Mouse (Mus musculus) midbrain, embryonic 12.5 days (tissue): ENCODE measurements around the gene Nr4a2. TPM values are rescaled to one million over a fixed set of nuclear protein-coding genes. Genes with fewer than 3 reads are reported as not detected.
A peak's percentile ranks its signal among the peaks of the same experiment; 100 is the strongest.

Source experiments
- ATAC-seq: fragments of 200-750 bp; cut with Nextera tagmentation; 2 replicates; pipeline ENCODE4 v1.8.0; 2017; ENCODE audit warnings: low read depth, moderate TSS enrichment, moderate library complexity; ENCODE audit not compliant: low FRiP score
- H3K27ac ChIP-seq: fragments of 300-500 bp; sonication (generic); replicated peaks from 2 replicates; pipeline ENCODE4 v1.5.1; 2016; ENCODE audit warnings: mild to moderate bottlenecking
- H3K27me3 ChIP-seq: fragments of 300-500 bp; sonication (generic); 2 replicates; pipeline ENCODE4 v1.6.1; 2016; ENCODE audit warnings: mild to moderate bottlenecking
- H3K36me3 ChIP-seq: fragments of 300-500 bp; sonication (generic); 2 replicates; pipeline ENCODE4 v1.6.1; 2016
- H3K4me1 ChIP-seq: fragments of 300-500 bp; sonication (generic); 2 replicates; pipeline ENCODE4 v1.6.1; 2016
- H3K4me2 ChIP-seq: fragments of 300-500 bp; sonication (generic); replicated peaks from 2 replicates; pipeline ENCODE4 v1.6.1; 2016; ENCODE audit warnings: mild to moderate bottlenecking, moderate library complexity
- H3K4me3 ChIP-seq: fragments of 300-500 bp; sonication (generic); 2 replicates; pipeline ENCODE4 v1.5.1; 2016; ENCODE audit warnings: mild to moderate bottlenecking
- H3K9ac ChIP-seq: fragments of 300-500 bp; sonication (generic); replicated peaks from 2 replicates; pipeline ENCODE4 v1.6.1; 2016; ENCODE audit warnings: mild to moderate bottlenecking, moderate library complexity
- H3K9me3 ChIP-seq: fragments of 300-500 bp; sonication (generic); 2 replicates; pipeline ENCODE4 v1.6.1; 2016; ENCODE audit warnings: mild to moderate bottlenecking
- WGBS: fragments of 180-500 bp; shearing (Covaris S2); methylation state at CpG from one replicate; pipeline ENCODE4 v1.1.7; 2016; 5-methylcytosine and 5-hydroxymethylcytosine counted together
- polyA plus RNA-seq: library from polyadenylated mRNA; unstranded; fragments of >200 nt; fragmentation: Nextera tagmentation; extraction: Ambion mirVana; gene quantifications from 2 replicates; pipeline ENCODE4 v1.2.1, GENCODE M21; 2016

The Nr4a2 gene
- polyA plus RNA-seq, 1 experiment from 2014 or later = 35.2 TPM

DNA sequence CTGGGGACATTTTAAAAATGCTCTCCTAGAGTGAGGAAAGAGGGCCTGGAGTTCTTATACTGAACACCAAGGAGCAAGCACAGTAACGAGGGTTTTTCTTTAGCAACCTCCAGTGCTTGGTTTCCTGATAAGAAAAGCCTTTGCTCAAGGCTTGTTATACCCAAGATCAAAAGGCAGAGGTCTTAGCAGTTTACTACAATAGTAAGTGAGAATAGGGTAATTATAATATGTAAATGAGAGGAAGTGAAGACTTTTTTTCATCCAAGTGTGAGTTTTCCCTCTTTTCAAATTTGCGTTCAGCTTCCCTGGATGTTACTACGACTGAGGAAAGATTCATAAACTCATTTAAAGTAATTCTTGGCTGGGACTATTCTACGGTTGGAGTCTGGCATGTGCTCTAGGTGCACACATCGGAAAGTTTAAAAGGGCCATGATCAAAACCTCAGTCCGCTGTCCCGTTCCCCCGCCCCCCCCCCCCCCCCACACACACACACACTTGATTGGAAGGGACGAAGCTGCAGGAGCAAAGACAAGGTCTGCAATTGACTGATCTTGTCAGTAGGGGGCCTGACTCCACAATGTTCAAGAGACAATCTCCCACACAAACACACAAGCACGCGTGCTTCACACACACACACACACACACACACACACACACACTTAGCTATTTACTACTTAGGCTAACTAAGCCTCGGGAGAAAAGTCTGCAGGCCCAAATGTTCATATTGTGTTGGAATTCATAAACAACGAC lies 6.4 kb downstream of the Nr4a2 start:
- no peak for ATAC-seq
- peaks cover 59% of the 10 kb centered on the region for H3K27me3 ChIP-seq
- H3K27ac ChIP-seq = no peak overlapping the region
- peak overlapping the region; percentile 65 for H3K9ac ChIP-seq
- no peaks in the 10 kb centered on the region for H3K36me3 ChIP-seq
- WGBS = 5% methylated on average over 12 of the region's 13 CpGs
- H3K4me3 ChIP-seq = peak overlapping the region; percentile 80
- peak overlapping the region; percentile 96 for H3K4me2 ChIP-seq
- H3K9me3 ChIP-seq = no peaks in the 10 kb centered on the region
- peaks cover 28% of the 10 kb centered on the region for H3K4me1 ChIP-seq

DNA sequence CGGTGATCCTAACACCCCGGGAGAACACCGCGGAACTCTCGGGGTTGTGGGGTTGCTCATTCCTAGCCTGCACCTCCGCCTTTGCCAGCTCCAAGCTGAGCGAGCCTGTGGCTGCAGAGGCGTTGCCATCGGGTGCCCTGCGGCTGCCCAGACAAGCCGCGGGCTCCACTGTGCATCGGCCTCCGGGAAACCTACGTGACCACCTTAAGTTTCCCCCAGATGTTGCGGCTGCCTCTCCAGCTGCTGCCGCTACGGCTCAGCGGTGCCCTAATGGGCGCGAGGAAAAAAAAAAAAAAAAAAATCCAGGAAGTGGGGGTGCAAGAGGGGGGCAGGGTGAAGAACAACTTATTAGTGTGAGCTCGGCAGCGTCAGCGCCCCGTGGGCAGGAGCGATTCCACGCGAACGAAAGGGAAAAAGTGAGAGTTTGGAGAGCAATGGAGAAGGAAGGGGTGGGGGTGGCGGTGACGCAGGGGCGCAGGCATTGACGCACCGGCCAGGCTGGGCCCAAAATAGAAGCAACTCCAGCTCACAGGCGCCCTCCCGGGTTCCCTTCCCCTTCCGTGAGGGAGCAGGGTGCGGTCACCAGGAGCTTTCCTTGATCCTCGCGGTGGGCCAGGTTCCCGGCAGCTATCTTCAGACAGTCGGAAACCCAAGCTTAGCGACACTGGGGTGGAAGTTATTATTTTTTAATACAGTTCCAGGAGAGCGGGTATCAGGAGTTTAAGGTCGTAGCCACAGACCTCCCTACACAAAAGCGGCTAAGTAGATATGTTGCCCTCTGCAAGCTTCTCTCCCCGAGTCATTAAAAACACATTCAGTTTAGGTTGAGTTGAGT lies 7.2 kb downstream of the Nr4a2 start:
- Histone ChIP-seq H3K27ac (no peak overlapping the region), H3K9ac (peak overlapping the region; percentile 65), H3K9me3 (no peaks in the 10 kb centered on the region), H3K27me3 (peaks cover 65% of the 10 kb centered on the region), H3K4me2 (peak overlapping the region; percentile 96), H3K4me3 (peak overlapping the region; percentile 80), H3K4me1 (peaks cover 34% of the 10 kb centered on the region), H3K36me3 (no peaks in the 10 kb centered on the region)
- WGBS = under 1% methylated on average over 47 of the region's 47 CpGs
- ATAC-seq = peak; percentile 40

DNA sequence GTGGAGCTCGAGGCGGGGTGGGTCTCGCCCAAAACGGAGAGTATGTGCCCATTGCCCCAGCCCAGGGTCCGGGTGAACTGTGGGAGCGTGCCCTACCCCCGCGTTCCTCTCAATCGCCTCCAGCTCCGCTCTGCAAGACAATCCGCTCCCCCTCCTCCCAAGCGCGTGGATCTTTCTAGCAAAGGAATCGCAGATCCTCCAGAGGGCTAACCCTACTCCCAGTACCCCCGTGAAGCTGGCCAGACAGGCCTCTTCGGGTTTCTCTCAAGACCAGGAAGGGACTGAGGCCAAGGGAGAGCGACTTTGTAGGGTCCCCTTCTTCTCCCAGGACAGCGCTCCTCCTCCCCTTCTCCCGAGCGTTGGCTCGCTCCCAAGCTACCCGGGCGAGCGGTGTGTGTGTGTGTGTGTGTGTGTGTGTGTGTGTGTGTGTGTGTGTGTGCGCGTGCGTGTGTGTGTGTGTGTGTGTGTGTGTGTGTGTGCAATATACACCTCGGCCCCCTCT lies 7.9 kb downstream of the Nr4a2 start:
- 0% methylated on average over 17 of the region's 28 CpGs for WGBS

DNA sequence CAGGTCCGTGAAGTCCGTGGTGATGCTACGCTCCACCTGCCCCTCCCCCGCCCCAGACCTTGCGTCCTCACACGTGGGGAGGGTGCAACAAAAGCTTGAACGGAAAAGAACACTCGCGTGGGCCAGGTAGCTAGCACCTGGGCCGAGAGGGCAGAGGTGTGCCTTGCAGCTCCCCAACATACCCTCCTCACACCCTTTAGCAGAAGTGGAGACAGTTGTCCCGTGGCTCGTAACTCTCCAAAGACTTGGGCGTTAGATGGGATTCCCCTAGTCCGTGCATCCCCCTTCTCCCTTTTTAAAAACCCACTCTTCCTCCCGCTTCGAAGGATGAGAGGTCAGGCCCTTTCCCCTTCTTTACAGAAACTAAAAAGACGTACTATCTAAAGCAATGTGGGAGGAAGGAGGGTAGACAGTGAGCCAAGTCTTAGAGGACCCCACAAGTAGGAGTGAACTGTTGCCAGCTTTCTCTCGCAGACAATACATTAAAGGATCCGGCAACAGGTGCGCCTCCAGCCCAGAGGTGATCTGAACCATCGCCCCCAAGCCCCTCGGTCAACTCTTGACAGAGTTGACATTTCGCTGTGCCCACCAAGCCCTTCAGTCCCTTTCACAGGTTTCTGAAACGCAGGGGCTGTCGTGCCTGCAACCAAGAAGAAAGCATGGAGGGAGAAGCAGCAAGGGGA lies 8.5 kb downstream of the Nr4a2 start:
- Histone ChIP-seq H3K9me3 (no peaks in the 10 kb centered on the region), H3K27ac (no peak overlapping the region), H3K36me3 (no peaks in the 10 kb centered on the region), H3K4me1 (peaks cover 42% of the 10 kb centered on the region), H3K9ac (peak overlapping the region; percentile 65), H3K4me2 (peak overlapping the region; percentile 96), H3K27me3 (peaks cover 67% of the 10 kb centered on the region), H3K4me3 (peak overlapping the region; percentile 80)
- no peak; the same call in 1 of the 2 replicates for ATAC-seq
- WGBS = under 1% methylated on average over 25 of the region's 25 CpGs

More for the DNA sequence above, 7.9 kb downstream of the Nr4a2 start:
- peak overlapping the region; percentile 65 for H3K9ac ChIP-seq
- peak; percentile 17 for ATAC-seq
- no peaks in the 10 kb centered on the region for H3K9me3 ChIP-seq
- H3K4me1 ChIP-seq = peaks cover 39% of the 10 kb centered on the region
- H3K36me3 ChIP-seq = no peaks in the 10 kb centered on the region
- H3K4me3 ChIP-seq = peak overlapping the region; percentile 80
- H3K27ac ChIP-seq = 0 out of 2 replicates have a peak overlapping the region, but pooled peaks have one; percentile 25
- peak overlapping the region; percentile 96 for H3K4me2 ChIP-seq
- H3K27me3 ChIP-seq = peaks cover 65% of the 10 kb centered on the region

DNA sequence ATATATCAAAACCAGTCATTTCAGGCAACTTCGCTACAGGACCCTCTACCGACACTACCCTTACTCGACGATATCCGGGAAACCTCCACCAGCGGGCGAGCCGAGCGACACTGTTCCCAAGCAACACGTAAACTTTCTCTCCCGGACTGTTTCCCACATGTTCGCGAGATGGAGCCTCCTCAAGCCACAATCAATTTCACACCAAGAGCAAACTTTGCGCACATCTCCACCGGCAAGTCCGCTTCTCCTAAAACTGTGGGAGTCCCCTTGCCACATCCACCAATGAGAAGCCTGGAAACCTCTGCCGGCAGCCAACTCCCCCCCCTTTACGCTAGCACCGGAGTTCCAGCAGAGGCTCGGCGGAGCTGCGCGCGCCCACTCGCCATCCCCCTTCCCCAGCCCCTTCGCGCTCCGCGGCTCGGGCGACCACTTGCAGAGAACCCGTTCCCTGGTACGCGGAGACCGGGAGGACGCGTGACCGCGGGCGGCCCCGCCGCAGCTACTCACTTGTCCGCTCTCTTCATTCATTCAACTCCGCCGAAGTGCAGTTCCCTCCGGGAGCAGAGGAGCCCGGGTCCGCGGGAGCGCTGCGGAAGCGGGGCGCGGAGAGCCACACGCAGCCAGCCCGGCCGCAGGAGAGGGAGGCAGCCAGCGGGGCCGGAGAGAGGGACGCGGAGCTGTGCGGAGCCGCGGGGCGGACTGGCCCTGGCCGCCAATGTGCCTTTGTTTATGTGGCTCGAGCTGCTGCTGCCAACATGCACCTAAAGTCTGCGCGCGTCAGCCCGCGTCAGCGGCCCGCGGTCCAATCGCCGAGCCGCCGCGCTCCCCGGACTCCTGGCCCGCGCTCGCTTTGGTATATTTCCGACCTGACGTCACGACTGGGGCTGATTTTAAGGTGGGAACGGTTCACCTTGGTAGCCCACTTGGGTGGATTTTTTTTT lies 9.3 kb downstream of the Nr4a2 start:
- peaks cover 76% of the 10 kb centered on the region for H3K27me3 ChIP-seq
- H3K9ac ChIP-seq = peak overlapping the region; percentile 65
- H3K27ac ChIP-seq = peak overlapping the region; percentile 73
- H3K4me1 ChIP-seq = peaks cover 50% of the 10 kb centered on the region
- H3K4me3 ChIP-seq = peak overlapping the region; percentile 80
- no peaks in the 10 kb centered on the region for H3K36me3 ChIP-seq
- ATAC-seq = peak; percentile 76
- H3K9me3 ChIP-seq = no peaks in the 10 kb centered on the region
- under 1% methylated on average over 87 of the region's 88 CpGs for WGBS
- peak overlapping the region; percentile 96 for H3K4me2 ChIP-seq

DNA sequence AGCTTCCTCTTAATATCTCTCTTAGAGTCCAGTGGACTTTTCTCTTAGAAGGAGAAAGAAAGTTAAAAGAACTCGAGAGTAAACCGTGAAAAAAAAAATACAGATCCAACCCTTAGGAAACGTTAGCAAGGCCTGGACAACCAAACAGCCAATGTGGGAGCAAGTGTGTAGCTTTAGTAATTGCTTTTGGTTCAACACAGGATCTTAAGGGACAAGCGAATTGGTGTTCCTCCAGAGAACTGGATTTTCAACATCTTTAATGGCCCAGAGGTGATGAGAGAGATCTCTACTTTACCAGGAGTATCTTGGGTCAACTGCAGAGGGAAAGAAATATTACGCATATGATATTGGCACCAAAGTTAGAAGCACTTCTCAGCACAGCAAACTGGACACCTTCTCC lies 10.4 kb downstream of the Nr4a2 start:
- peaks cover 57% of the 10 kb centered on the region for H3K4me1 ChIP-seq

DNA sequence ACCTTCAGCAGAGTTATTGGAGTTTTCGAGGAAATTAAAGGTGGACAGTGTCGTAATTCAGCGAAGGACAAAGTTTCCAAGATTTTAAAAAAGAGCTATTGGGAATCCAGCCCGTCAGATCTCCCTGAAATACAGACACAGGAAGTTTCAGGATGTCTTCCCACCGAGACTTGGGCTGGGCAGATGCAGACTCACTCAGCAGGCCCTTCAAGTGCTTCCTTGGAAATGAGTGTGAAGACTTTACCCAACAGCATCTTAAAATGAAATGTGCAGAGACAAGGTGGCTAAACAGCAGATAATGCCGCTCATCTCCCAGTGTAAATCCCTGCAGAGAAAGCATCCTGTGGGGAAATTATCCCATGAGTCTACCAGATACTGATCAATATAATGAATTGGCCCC lies 10.9 kb downstream of the Nr4a2 start:
- no peak for ATAC-seq
- H3K4me2 ChIP-seq = peak overlapping the region; percentile 96; the same call in 1 of the 2 replicates
- WGBS = 10% methylated on average over 6 of the region's 6 CpGs
- no peak overlapping the region for H3K9ac ChIP-seq
- H3K36me3 ChIP-seq = no peaks in the 10 kb centered on the region
- H3K4me3 ChIP-seq = peak overlapping the region; percentile 80
- H3K27me3 ChIP-seq = peaks cover 91% of the 10 kb centered on the region
- peaks cover 57% of the 10 kb centered on the region for H3K4me1 ChIP-seq
- no peak overlapping the region for H3K27ac ChIP-seq
- no peaks in the 10 kb centered on the region for H3K9me3 ChIP-seq

More for the DNA sequence above, 10.4 kb downstream of the Nr4a2 start:
- peak overlapping the region; percentile 80 for H3K4me3 ChIP-seq
- no peaks in the 10 kb centered on the region for H3K36me3 ChIP-seq
- 12% methylated on average over 5 of the region's 5 CpGs for WGBS
- ATAC-seq = no peak
- H3K27ac ChIP-seq = no peak overlapping the region
- H3K27me3 ChIP-seq = peaks cover 86% of the 10 kb centered on the region
- H3K9ac ChIP-seq = no peak overlapping the region
- H3K4me2 ChIP-seq = peak overlapping the region; percentile 96
- no peaks in the 10 kb centered on the region for H3K9me3 ChIP-seq

DNA sequence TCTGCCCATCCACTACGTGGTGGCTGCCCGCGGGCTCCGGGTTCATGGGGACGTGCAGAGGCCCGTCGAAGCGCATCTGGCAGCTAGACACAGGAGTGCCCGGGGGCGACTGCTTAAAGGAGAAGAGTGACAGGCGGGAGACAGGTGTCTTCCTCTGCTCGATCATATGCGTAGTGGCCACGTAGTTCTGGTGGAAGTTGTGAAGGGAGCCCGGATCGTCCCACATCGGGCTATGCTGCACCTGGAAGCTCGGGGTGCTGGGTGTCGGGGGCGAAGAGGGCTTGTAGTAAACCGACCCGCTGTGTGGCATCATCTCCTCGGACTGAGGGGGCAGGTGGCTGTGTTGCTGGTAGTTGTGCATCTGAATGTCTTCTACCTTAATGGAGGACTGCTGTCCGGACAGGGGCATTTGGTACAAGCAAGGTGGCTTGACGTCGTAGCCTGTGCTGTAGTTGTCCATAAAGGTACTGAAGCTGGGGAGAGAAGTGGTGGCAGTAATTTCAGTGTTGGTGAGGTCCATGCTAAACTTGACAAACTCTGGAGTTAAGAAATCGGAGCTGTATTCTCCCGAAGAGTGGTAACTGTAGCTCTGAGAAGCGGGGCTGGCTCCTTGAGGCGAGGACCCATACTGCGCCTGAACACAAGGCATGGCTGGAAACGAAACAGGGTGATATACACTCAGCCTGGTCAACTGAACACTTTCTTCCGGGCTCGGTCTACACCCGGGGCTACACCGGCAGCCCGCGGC lies 11.8 kb downstream of the Nr4a2 start:
- Histone ChIP-seq H3K4me2 (peak overlapping the region; percentile 96), H3K27ac (0 out of 2 replicates have a peak overlapping the region, but pooled peaks have one; percentile 39), H3K4me3 (peak overlapping the region; percentile 80), H3K9ac (peak overlapping the region; percentile 41; the same call in 1 of the 2 replicates), H3K27me3 (peaks cover 93% of the 10 kb centered on the region), H3K4me1 (peaks cover 52% of the 10 kb centered on the region), H3K9me3 (no peaks in the 10 kb centered on the region), H3K36me3 (no peaks in the 10 kb centered on the region)
- no peak for ATAC-seq
- 5% methylated on average over 38 of the region's 38 CpGs for WGBS

DNA sequence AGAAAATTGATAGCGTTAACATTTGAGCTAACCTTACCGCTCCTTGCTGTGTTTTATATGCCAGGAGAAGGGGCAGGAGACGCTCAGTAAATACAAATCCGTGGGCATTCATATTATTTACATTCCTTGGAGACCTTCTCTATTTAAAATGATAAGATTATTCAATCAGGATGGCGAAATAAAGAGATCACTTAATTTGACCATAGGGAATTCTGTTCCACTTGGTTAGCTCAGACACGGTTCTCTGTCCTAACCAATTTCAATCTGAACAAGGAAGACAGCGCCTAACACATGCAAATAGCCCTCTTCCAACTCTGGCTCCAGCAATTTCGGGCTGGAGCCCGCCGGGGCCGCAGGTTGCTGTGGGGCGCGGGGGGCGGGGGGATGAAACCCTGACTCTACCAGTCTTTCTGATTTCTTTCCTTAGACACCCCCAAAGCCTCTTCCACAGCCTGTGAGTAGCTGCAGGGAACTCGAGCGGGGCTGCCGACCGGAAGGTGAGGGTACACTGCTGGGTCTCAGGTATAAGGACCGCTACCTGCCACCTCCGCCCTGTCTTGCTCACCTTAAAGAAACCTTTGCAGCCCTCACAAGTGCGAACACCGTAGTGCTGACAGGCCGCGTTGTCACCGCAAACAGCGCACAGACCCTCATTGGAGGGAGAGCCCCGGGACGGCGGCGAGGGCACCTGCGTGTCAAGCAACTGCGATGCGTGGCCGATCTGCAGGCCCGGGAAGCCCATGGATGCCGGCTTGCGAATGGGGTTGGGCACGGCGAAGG lies 12.6 kb downstream of the Nr4a2 start:
- Histone ChIP-seq H3K9me3 (no peaks in the 10 kb centered on the region), H3K9ac (peak overlapping the region; percentile 41; the same call in 1 of the 2 replicates), H3K4me1 (peaks cover 49% of the 10 kb centered on the region), H3K27me3 (peaks cover 91% of the 10 kb centered on the region), H3K27ac (peak overlapping the region; percentile 39; the same call in 1 of the 2 replicates), H3K4me3 (peak overlapping the region; percentile 80), H3K4me2 (peak overlapping the region; percentile 96), H3K36me3 (no peaks in the 10 kb centered on the region)
- ATAC-seq = no peak; the same call in 1 of the 2 replicates
- WGBS = 3% methylated on average over 39 of the region's 39 CpGs
